25 mouse cellular contexts compared by ENCODE assay signal in genomic region chr9:86899502-86900199, GRCm38 (mm10). TPM values are rescaled to one million over a fixed set of nuclear protein-coding genes. Genes with fewer than 3 reads are reported as not detected.
DNase-seq lines count a peak whose midpoint lies in the region; ATAC-seq and TF ChIP-seq lines count a peak whose summit lies in the region.
"Had no signal": no experiment of that assay in that cellular context is flagged by ENCODE, and none has a peak within 500 bp of the region (broad histone marks: within the 10 kb centered on the region; RNA-seq: fewer than 3 reads in every experiment).

No protein-coding gene starts in this region.

- H3K36me3 ChIP-seq in heart, embryonic 12.5 days = no peaks in the 10 kb centered on the region
- H3K36me3 ChIP-seq in heart, embryonic 16.5 days (ENCODE audit: control insufficient read depth, insufficient read depth) = no peaks in the 10 kb centered on the region
- no peaks in the 10 kb centered on the region for H3K36me3 ChIP-seq in heart, postnatal 0 days (replicated peaks; ENCODE audit: control insufficient read depth, insufficient read depth, low read length)
- H3K36me3 ChIP-seq: embryonic facial prominence, embryonic 10.5 days; G1E; hindbrain, embryonic 13.5 days had no signal

- no peak overlapping the region for H3K9ac ChIP-seq in heart, embryonic 12.5 days
- H3K9ac ChIP-seq in heart, embryonic 16.5 days (ENCODE audit: low read length) = no peak overlapping the region
- H3K9ac ChIP-seq in heart, postnatal 0 days (replicated peaks; ENCODE audit: low read depth, low read length) = no peak overlapping the region
- H3K9ac ChIP-seq: forebrain, embryonic 13.5 days; forebrain, postnatal 0 days; hindbrain, embryonic 13.5 days had no signal

- no peaks in the 10 kb centered on the region for H3K27me3 ChIP-seq in heart, embryonic 12.5 days (replicated peaks)
- H3K27me3 ChIP-seq in heart, embryonic 16.5 days (ENCODE audit: control insufficient read depth, insufficient read depth, low read length) = no peaks in the 10 kb centered on the region
- H3K27me3 ChIP-seq in heart, postnatal 0 days (ENCODE audit: control insufficient read depth, insufficient read depth, low read length) = no peaks in the 10 kb centered on the region
- H3K27me3 ChIP-seq: forebrain, embryonic 13.5 days; hindbrain, embryonic 13.5 days had no signal

- no peak for TF ChIP-seq CTCF in heart, postnatal 0 days (IDR thresholded peaks at IDR 0.05; ENCODE audit: low read depth)

- no peak overlapping the region for H3K4me2 ChIP-seq in heart, embryonic 12.5 days
- H3K4me2 ChIP-seq in heart, embryonic 16.5 days (ENCODE audit: low read depth, low read length) = peak overlapping the region; percentile 30; the same call in 1 of the 2 replicates
- no peak overlapping the region for H3K4me2 ChIP-seq in heart, postnatal 0 days (ENCODE audit: low read depth, low read length)
- H3K4me2 ChIP-seq: forebrain, embryonic 13.5 days; hindbrain, embryonic 13.5 days had no signal

- H3K27ac ChIP-seq in heart, embryonic 12.5 days (ENCODE audit: poor library complexity, severe bottlenecking) = peak overlapping the region; percentile 88
- peak overlapping the region; percentile 95 for H3K27ac ChIP-seq in heart, embryonic 16.5 days (ENCODE audit: low read length)
- H3K27ac ChIP-seq in heart, postnatal 0 days (ENCODE audit: low read depth) = peak overlapping the region; percentile 90
- H3K27ac ChIP-seq: embryonic facial prominence, embryonic 10.5 days; forebrain, embryonic 13.5 days; hindbrain, embryonic 13.5 days; hindbrain, postnatal 0 days had no signal

- no peak overlapping the region for H3K4me3 ChIP-seq in heart, embryonic 12.5 days
- no peak overlapping the region for H3K4me3 ChIP-seq in heart, embryonic 16.5 days (ENCODE audit: low read length)
- H3K4me3 ChIP-seq in heart, postnatal 0 days (ENCODE audit: low read depth, low read length) = no peak overlapping the region
- H3K4me3 ChIP-seq: embryonic facial prominence, embryonic 10.5 days; forebrain, embryonic 13.5 days; hindbrain, embryonic 13.5 days had no signal

- ATAC-seq in heart, embryonic 12.5 days (ENCODE audit: insufficient number of reproducible peaks, low FRiP score) = peak; percentile 59; the same call in 1 of the 2 replicates
- ATAC-seq in heart, embryonic 16.5 days (replicated peaks; ENCODE audit: extremely low read depth, insufficient read depth, low FRiP score) = peak; percentile 86
- ATAC-seq in heart, postnatal 0 days (ENCODE audit: insufficient read depth, low read depth) = peak; percentile 87
- ATAC-seq in megakaryocyte-erythroid progenitor cell, adult 5-6 weeks (replicated peaks; ENCODE audit: low FRiP score, low TSS enrichment, poor library complexity, severe bottlenecking) = no peak
- ATAC-seq: activated CD4-positive, CD25-positive, alpha-beta regulatory T cell, adult 4 months; CD4-positive, CD25-positive, alpha-beta regulatory T cell, adult 4 months; forebrain, embryonic 13.5 days; forebrain, postnatal 0 days; hindbrain, postnatal 0 days had no signal

- H3K4me1 ChIP-seq in heart, embryonic 12.5 days (replicated peaks) = peaks cover 16% of the 10 kb centered on the region
- H3K4me1 ChIP-seq in heart, embryonic 16.5 days (ENCODE audit: control insufficient read depth, insufficient read depth, low read length) = peaks cover 12% of the 10 kb centered on the region
- H3K4me1 ChIP-seq in heart, postnatal 0 days (ENCODE audit: control insufficient read depth, insufficient read depth) = peaks cover 13% of the 10 kb centered on the region; the same call in 1 of the 2 replicates
- H3K4me1 ChIP-seq: embryonic facial prominence, embryonic 10.5 days; forebrain, embryonic 13.5 days; hindbrain, embryonic 13.5 days had no signal

- WGBS in heart, embryonic 12.5 days = 42% methylated on average over 4 of the region's 4 CpGs
- WGBS in heart, embryonic 16.5 days = 42% methylated on average over 4 of the region's 4 CpGs
- 33% methylated on average over 4 of the region's 4 CpGs for WGBS in heart, postnatal 0 days

- H3K9me3 ChIP-seq in heart, embryonic 12.5 days (replicated peaks) = no peaks in the 10 kb centered on the region
- no peaks in the 10 kb centered on the region for H3K9me3 ChIP-seq in heart, embryonic 16.5 days (replicated peaks; ENCODE audit: control insufficient read depth, low read length)
- no peaks in the 10 kb centered on the region for H3K9me3 ChIP-seq in heart, postnatal 0 days (replicated peaks; ENCODE audit: control insufficient read depth, low read length)
- H3K9me3 ChIP-seq: embryonic facial prominence, embryonic 10.5 days; forebrain, embryonic 13.5 days; G1E; hindbrain, embryonic 13.5 days had no signal

- TF ChIP-seq EP300 in heart, postnatal 0 days (IDR thresholded peaks at IDR 0.05; ENCODE audit: low read depth) = no peak

- DNase-seq in embryo, embryonic 10 days (ENCODE audit: low spot score) = peak; percentile 3
- no peak for DNase-seq in embryo, embryonic 9.5 days (ENCODE audit: extremely low spot score)
- DNase-seq in heart, adult 8-10 months (ENCODE audit: low spot score) = no peak
- DNase-seq in heart, adult 9 months (ENCODE audit: low spot score in 2 of 2) = no peak
- DNase-seq in heart, postnatal 0 days (ENCODE audit: low spot score) = peak; percentile 72
- DNase-seq: adrenal gland, postnatal 14 days; B cell, adult 2 months; cerebellum, adult 11-12 months; cerebellum, adult 9-10 months; cerebellum, postnatal 25 days; forebrain, postnatal 0 days; gastrocnemius, postnatal 36 days; kidney, adult 11 months; kidney, adult 9 months had no signal

RNA-seq across cellular contexts. Expression of gene Snap91, which starts 19.2 kb away (rescaled TPM):
- polyA plus RNA-seq in heart, embryonic 12.5 days (2016; fragmentation: Nextera tagmentation; extraction: Ambion mirVana) = 77.2 and 84.2 TPM in 2 replicates
- total RNA-seq in heart, adult 8-10 months (2022) = 1 to 10 TPM; 4.1 to 8.7 (median 6.3) TPM
- polyA plus RNA-seq in heart, embryonic 16.5 days (2015; fragmentation: Nextera tagmentation; extraction: Ambion mirVana) = 89.1 and 93.3 TPM in 2 replicates
- total RNA-seq in heart, postnatal 0 days (2014; rRNA removed; ENCODE audit: low replicate concordance) = 55.3 and 66.3 TPM in 2 replicates
- polyA plus RNA-seq in heart, postnatal 0 days (2015; fragmentation: Nextera tagmentation; extraction: Ambion mirVana) = 45.0 and 47.1 TPM in 2 replicates
- total RNA-seq in megakaryocyte-erythroid progenitor cell, adult 5-6 weeks (2014; fragmentation: Nextera tagmentation) = not detected in 2 replicates
- total RNA-seq in megakaryocyte-erythroid progenitor cell, adult 5-6 weeks (2017) = not detected in 2 replicates
- total RNA-seq: hematopoietic stem cell, adult 5-6 weeks had no signal
- polyA plus RNA-seq: activated CD4-positive, CD25-positive, alpha-beta regulatory T cell, adult 4 months; CD4-positive, CD25-positive, alpha-beta regulatory T cell, adult 4 months; G1E had no signal

Comparison
In these comparisons a context has a peak if more than half of its experiments do, and no peak if none do; other contexts are left out.
1. DNase-seq: peak in embryo, embryonic 10 days (single experiment) and heart, postnatal 0 days (single experiment); none in embryo, embryonic 9.5 days (single experiment), heart, adult 8-10 months (single experiment) and heart, adult 9 months (0 of 2).
2. RNA of gene Snap91, which starts 19.2 kb away (total RNA-seq): 55.3 to 66.3 TPM in heart, postnatal 0 days and 4.1 to 8.7 TPM in heart, adult 8-10 months; not detected in megakaryocyte-erythroid progenitor cell, adult 5-6 weeks; every median in the first group is over 4 times any median in the second.
3. Peak in every context shown above with its lines, with median percentiles within 50 percentile points of each other: H3K27ac ChIP-seq.